24 mouse cellular contexts compared by ENCODE assay signal in genomic region chr2:153005981-153006380, GRCm38 (mm10). TPM values are rescaled to one million over a fixed set of nuclear protein-coding genes. Genes with fewer than 3 reads are reported as not detected.
"Had no signal": no experiment of that assay in that cellular context is flagged by ENCODE, and none has a peak within 500 bp of the region (broad histone marks: within the 10 kb centered on the region; RNA-seq: fewer than 3 reads in every experiment).

No protein-coding gene starts in this region.

- H3K4me1 ChIP-seq: liver, embryonic 15.5 days; neural tube, embryonic 12.5 days had no signal

- H3K9ac ChIP-seq: liver, embryonic 15.5 days; lung, embryonic 14.5 days; midbrain, embryonic 12.5 days; neural tube, embryonic 12.5 days had no signal

- H3K27me3 ChIP-seq: liver, embryonic 15.5 days; midbrain, embryonic 12.5 days; neural tube, embryonic 12.5 days had no signal

- H3K4me2 ChIP-seq: liver, embryonic 15.5 days; lung, embryonic 14.5 days; midbrain, embryonic 12.5 days; neural tube, embryonic 12.5 days had no signal

- H3K27ac ChIP-seq: liver, embryonic 15.5 days; macrophage; midbrain, embryonic 12.5 days; neural tube, embryonic 12.5 days had no signal

- H3K4me3 ChIP-seq: liver, embryonic 15.5 days; megakaryocyte, embryonic 14.5 days; midbrain, embryonic 12.5 days; neural tube, embryonic 12.5 days had no signal

- DNase-seq: lung, adult 18-20 months; lung, embryonic 14.5 days; lung, postnatal 10 days; lung, postnatal 36 days; midbrain, embryonic 14.5 days; right cerebral cortex, postnatal 14 days; right cerebral cortex, postnatal 4 days; spleen, adult 18-20 months; thymus, adult 18-20 months; thymus, postnatal 14 days; thymus, postnatal 36 days had no signal

- H3K9me3 ChIP-seq: liver, embryonic 15.5 days; megakaryocyte, embryonic 14.5 days; midbrain, embryonic 12.5 days; neural tube, embryonic 12.5 days had no signal

RNA-seq across cellular contexts. Expression of gene Xkr7, which starts 25.7 kb away (rescaled TPM):
- total RNA-seq: megakaryocyte progenitor cell, adult 5-6 weeks; monocyte, adult 5-6 weeks; neutrophil, adult 5-6 weeks had no signal
- polyA plus RNA-seq: liver, embryonic 15.5 days; lung, embryonic 14.5 days; lung, embryonic 16.5 days; macrophage; stomach, embryonic 14.5 days; stomach, embryonic 16.5 days; thymus, postnatal 0 days had no signal

RNA-seq across cellular contexts. Expression of gene Ttll9, which starts 43.7 kb away (rescaled TPM):
- total RNA-seq: monocyte, adult 5-6 weeks; neutrophil, adult 5-6 weeks had no signal
- polyA plus RNA-seq: macrophage; small intestine, adult 2 months had no signal

RNA-seq across cellular contexts. Expression of gene Dusp15, which starts 54.5 kb away (rescaled TPM):
- total RNA-seq: megakaryocyte progenitor cell, adult 5-6 weeks; monocyte, adult 5-6 weeks; neutrophil, adult 5-6 weeks had no signal
- polyA plus RNA-seq: liver, embryonic 15.5 days; lung, embryonic 16.5 days; macrophage; small intestine, adult 2 months had no signal

RNA-seq across cellular contexts. Expression of gene Ccm2l, which starts 59.8 kb away (rescaled TPM):
- total RNA-seq: monocyte, adult 5-6 weeks; neutrophil, adult 5-6 weeks had no signal
- polyA plus RNA-seq: macrophage had no signal
